Mouse (Mus musculus) adrenal gland, adult 8-10 months (tissue): ENCODE measurements around the gene Stard10. TPM values are rescaled to one million over a fixed set of nuclear protein-coding genes. Genes with fewer than 3 reads are reported as not detected.

Experiments used
- DNase-seq: peaks from one replicate; pipeline ENCODE4 v3.0.0; 2022
- total RNA-seq, 4 experiments: library from RNA; stranded (reverse); gene quantifications; 2 replicates each; pipeline ENCODE4 v1.2.4; 2022

The Stard10 gene
- total RNA-seq, 4 experiments from 2014 or later: 39.3 to 195 (median 109) TPM

GRCm38 (mm10) chr7:101374155-101374554 is 57.3 kb downstream of the Stard10 start:
- DNase-seq: no peak

- no peak for DNase-seq
Observed at GRCm38 (mm10) chr7:101376701-101377340, 59.9 kb downstream of the Stard10 start.

- DNase-seq: peak; percentile 65
Observed at GRCm38 (mm10) chr7:101377741-101378262, 60.9 kb downstream of the Stard10 start.

- no peak for DNase-seq
Observed at GRCm38 (mm10) chr7:101378285-101378684, 61.4 kb downstream of the Stard10 start.

- no peak for DNase-seq
Observed at GRCm38 (mm10) chr7:101378796-101379465, 62.0 kb downstream of the Stard10 start.

- no peak for DNase-seq
Observed at GRCm38 (mm10) chr7:101379732-101380131, 62.8 kb downstream of the Stard10 start.

- DNase-seq: no peak
Observed at GRCm38 (mm10) chr7:101381512-101381911, 64.6 kb downstream of the Stard10 start.

- DNase-seq: no peak
Observed at GRCm38 (mm10) chr7:101382378-101382777, 65.5 kb downstream of the Stard10 start.

GRCm38 (mm10) chr7:101383756-101384155 is 66.9 kb downstream of the Stard10 start:
- no peak for DNase-seq

GRCm38 (mm10) chr7:101384931-101385330 is 68.0 kb downstream of the Stard10 start:
- DNase-seq: no peak

- no peak for DNase-seq
Observed at GRCm38 (mm10) chr7:101385331-101385733, 68.4 kb downstream of the Stard10 start.

GRCm38 (mm10) chr7:101385866-101386452 is 69.1 kb downstream of the Stard10 start:
- no peak for DNase-seq

GRCm38 (mm10) chr7:101389256-101389655 is 72.4 kb downstream of the Stard10 start:
- DNase-seq: no peak

- no peak for DNase-seq
Observed at GRCm38 (mm10) chr7:101391909-101392479, 75.1 kb downstream of the Stard10 start.

GRCm38 (mm10) chr7:101393015-101393414 is 76.1 kb downstream of the Stard10 start:
- DNase-seq: no peak

GRCm38 (mm10) chr7:101393694-101394504 is 77.0 kb downstream of the Stard10 start:
- no peak for DNase-seq

- no peak for DNase-seq
Observed at GRCm38 (mm10) chr7:101394569-101394968, 77.7 kb downstream of the Stard10 start.

- DNase-seq: no peak
Observed at GRCm38 (mm10) chr7:101395471-101395870, 78.6 kb downstream of the Stard10 start.
